Mouse (Mus musculus) intestine, embryonic 16.5 days (tissue): ENCODE measurements around the gene Espn. TPM values are rescaled to one million over a fixed set of nuclear protein-coding genes. Genes with fewer than 3 reads are reported as not detected.

Source experiments
- ATAC-seq: fragments of 200-750 bp; cut with Nextera tagmentation; 2 replicates; pipeline ENCODE4 v1.8.0; 2017; ENCODE audit warnings: moderate TSS enrichment, moderate library complexity
- H3K27ac ChIP-seq: fragments of 300-500 bp; sonication (generic); 2 replicates; pipeline ENCODE4 v1.5.1; 2014; ENCODE audit warnings: mild to moderate bottlenecking, low read length
- H3K27me3 ChIP-seq: fragments of 300-500 bp; sonication (generic); replicated peaks from 2 replicates; pipeline ENCODE4 v1.6.1; 2014; ENCODE audit warnings: low read length, control low read depth, mixed read lengths; ENCODE audit not compliant: control insufficient read depth, insufficient read depth
- H3K36me3 ChIP-seq: fragments of 300-500 bp; sonication (generic); 2 replicates; pipeline ENCODE4 v1.6.1; 2014; ENCODE audit warnings: low read length, control low read depth; ENCODE audit not compliant: control insufficient read depth, insufficient read depth
- H3K4me1 ChIP-seq: fragments of 300-500 bp; sonication (generic); 2 replicates; pipeline ENCODE4 v1.6.1; 2014; ENCODE audit warnings: low read length, control low read depth, mixed read lengths; ENCODE audit not compliant: control insufficient read depth, insufficient read depth
- H3K4me2 ChIP-seq: fragments of 300-500 bp; sonication (generic); 2 replicates; pipeline ENCODE4 v1.6.1; 2014; ENCODE audit warnings: low read depth, low read length, control low read depth
- H3K4me3 ChIP-seq: fragments of 300-500 bp; sonication (generic); 2 replicates; pipeline ENCODE4 v1.5.1; 2014; ENCODE audit warnings: mild to moderate bottlenecking, low read length
- H3K9ac ChIP-seq: fragments of 300-500 bp; sonication (generic); 2 replicates; pipeline ENCODE4 v1.6.1; 2014; ENCODE audit warnings: low read depth, low read length
- H3K9me3 ChIP-seq: fragments of 300-500 bp; sonication (generic); 2 replicates; pipeline ENCODE4 v1.6.1; 2016; ENCODE audit warnings: low read length, control low read depth; ENCODE audit not compliant: control insufficient read depth
- WGBS: fragments of 180-500 bp; shearing (Covaris S2); extraction: QIAGEN DNeasy Blood & Tissue Kit; methylation state at CpG from one replicate; pipeline ENCODE4 v1.1.7; 2014; 5-methylcytosine and 5-hydroxymethylcytosine counted together
- polyA plus RNA-seq: library from polyadenylated mRNA; unstranded; fragments of >200 nt; fragmentation: Nextera tagmentation; extraction: Ambion mirVana; gene quantifications from 2 replicates; pipeline ENCODE4 v1.2.1, GENCODE M21; 2015

The Espn gene
- polyA plus RNA-seq, 1 experiment from 2014 or later = 31.6 TPM

DNA sequence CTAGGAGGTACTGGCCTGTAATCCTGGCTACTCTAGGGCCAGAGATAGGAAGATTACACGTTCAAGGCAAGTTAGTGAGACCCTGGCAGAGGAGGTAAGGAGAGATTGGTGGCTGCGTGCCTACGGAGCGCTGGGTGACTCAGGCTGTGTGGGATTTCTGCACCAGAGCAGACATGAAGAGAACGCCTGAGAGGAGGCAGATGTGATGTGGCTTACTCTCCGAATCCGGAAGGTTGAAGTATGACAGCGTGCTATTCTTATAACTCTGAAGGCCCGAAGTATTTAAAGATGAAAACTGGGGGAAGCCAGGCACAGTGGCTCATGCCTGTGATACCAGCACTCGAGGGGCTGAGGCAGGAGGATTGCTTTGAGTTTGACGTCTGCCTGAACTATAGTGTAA lies 51.6 kb downstream of the Espn start:
- Histone ChIP-seq H3K9me3 (no peaks in the 10 kb centered on the region), H3K4me1 (peaks cover 5% of the 10 kb centered on the region; the same call in 1 of the 2 replicates), H3K27me3 (no peaks in the 10 kb centered on the region), H3K36me3 (no peaks in the 10 kb centered on the region), H3K4me2 (no peak overlapping the region), H3K4me3 (no peak overlapping the region), H3K27ac (0 out of 2 replicates have a peak overlapping the region, but pooled peaks have one; percentile 24), H3K9ac (no peak overlapping the region)
- 69% methylated on average over 11 of the region's 11 CpGs for WGBS
- no peak for ATAC-seq

DNA sequence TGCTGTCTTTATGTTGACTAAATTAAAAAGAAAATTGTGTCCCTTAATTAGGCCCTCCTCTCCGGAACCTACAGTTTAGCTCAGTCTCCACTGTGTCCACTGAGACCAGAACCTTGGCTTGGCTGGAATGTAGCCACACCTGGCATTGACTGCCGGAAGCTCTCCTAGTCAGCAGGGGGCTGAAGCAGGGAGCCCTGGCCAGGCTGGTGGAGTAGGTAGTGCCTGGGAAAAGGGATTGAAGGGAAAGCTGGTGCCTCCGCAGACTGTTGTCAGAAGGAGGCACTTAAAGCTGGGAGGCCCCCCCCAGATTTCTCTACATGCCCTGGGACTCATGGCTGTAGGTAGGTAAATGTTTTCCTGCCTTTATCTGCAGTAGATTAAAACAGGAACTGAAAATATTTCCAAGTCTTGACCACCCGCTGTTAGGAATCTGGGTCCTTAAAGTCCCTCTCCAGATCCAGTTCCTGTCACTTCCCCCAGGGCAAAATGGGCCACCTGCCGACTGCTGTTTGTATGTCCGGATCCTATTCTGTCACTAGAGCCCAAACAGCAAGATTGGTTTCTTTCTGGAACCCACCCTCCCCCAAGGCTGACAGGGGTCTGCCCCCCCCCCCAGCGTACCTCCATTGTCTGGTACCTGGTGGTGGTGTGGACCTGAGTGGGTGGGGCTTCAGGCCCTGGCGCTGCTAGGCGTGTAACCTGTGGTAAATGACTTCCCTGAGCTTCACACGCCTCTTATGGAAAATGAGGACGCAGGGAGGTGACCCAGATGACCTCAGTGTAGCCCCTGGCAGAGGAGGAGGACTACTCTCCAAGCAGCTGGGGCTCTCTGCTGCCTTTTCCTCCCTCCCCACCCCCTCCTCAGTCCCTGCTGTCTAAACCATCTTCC lies 54.0 kb downstream of the Espn start:
- ATAC-seq = peak; percentile 10; the same call in 1 of the 2 replicates
- Histone ChIP-seq H3K9ac (no peak overlapping the region), H3K4me2 (0 out of 2 replicates have a peak overlapping the region, but pooled peaks have one; percentile 0), H3K9me3 (no peaks in the 10 kb centered on the region), H3K36me3 (no peaks in the 10 kb centered on the region), H3K27ac (no peak overlapping the region), H3K4me3 (no peak overlapping the region), H3K27me3 (no peaks in the 10 kb centered on the region), H3K4me1 (0 out of 2 replicates have a peak, but pooled peaks cover 5% of the 10 kb centered on the region)
- 35% methylated on average over 11 of the region's 11 CpGs for WGBS

DNA sequence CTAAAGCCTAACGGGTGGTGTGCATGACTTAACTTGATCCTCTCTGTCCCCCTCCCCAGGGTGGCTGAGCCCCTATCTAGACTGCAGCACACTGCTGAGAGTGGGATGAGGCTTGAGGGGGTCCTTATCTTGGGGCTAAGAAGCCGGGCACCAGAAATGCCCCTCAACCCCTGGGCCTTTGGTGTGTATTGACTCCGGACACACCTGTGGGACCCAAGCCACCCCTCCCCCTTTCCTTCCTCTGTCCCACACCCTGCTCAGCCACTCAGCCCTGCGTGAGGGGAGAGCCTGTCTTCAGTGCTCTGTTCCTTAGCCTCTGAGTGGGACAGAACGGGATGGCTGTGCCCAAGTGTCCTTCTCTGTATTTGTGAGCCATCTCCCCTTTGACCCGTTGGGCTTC lies 55.2 kb downstream of the Espn start:
- Histone ChIP-seq H3K27ac (peak overlapping the region; percentile 38; the same call in 1 of the 2 replicates), H3K36me3 (no peaks in the 10 kb centered on the region), H3K4me1 (peaks cover 13% of the 10 kb centered on the region), H3K9me3 (no peaks in the 10 kb centered on the region), H3K27me3 (no peaks in the 10 kb centered on the region), H3K9ac (0 out of 2 replicates have a peak overlapping the region, but pooled peaks have one; percentile 31), H3K4me3 (peak overlapping the region; percentile 28), H3K4me2 (no peak overlapping the region)
- 54% methylated on average over 6 of the region's 6 CpGs for WGBS
- 0 out of 2 replicates have a peak, but pooled peaks have one; percentile 10 for ATAC-seq

DNA sequence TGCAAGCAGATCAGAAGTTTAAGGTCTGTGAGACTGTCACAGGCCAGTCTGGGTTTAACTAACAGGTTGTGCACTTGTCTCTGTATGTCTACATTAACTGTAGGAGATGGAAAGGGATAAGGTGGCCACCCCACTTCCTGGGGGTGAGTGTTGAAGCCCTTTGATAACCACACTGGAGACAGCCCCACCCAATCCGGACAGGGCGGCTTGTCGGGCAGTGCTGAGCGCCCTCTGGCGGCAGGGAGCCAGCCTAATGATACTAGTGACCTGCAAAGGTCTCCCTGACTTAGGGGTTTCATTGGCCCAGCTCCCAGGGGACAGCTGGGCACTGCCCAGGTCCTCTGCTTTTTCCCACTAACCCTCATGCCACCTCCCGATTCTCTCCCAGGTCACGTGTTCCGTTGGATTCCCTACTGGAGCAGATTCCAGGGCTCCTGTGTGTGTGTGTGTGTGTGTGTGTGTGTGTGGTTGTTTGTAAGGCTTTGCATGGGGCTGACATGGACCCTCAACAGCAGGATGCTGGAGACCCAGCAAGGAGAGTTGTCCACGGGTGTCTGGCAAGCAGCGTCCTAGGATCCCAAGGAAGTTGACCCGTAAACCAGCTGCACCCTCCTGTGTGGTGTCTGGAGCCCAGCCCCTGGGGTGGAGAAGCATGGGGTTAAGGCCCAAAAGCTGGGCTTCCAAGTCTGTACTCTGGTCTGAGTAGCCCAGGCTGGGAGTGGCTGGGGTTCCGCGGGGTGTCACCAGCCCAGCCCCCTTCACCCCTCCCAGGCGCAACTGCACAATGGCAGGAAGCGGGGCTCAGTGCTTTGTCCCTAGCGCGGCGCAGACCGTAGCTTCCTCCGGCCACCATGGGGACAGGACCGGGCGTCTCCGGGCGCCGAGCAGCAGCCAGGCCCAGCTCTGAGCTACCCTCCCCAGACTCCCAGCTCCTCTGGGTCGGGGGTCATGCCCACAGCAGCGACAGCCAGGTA lies 55.9 kb downstream of the Espn start:
- no peaks in the 10 kb centered on the region for H3K9me3 ChIP-seq
- peak overlapping the region; percentile 38; the same call in 1 of the 2 replicates for H3K27ac ChIP-seq
- H3K4me1 ChIP-seq = peaks cover 13% of the 10 kb centered on the region
- peak overlapping the region; percentile 31; the same call in 1 of the 2 replicates for H3K9ac ChIP-seq
- H3K27me3 ChIP-seq = no peaks in the 10 kb centered on the region
- H3K36me3 ChIP-seq = no peaks in the 10 kb centered on the region
- WGBS = 32% methylated on average over 27 of the region's 27 CpGs
- ATAC-seq = peak; percentile 57
- peak overlapping the region; percentile 28 for H3K4me3 ChIP-seq
- H3K4me2 ChIP-seq = no peak overlapping the region

GRCm38 (mm10) chr4:152094233-152094632 lies 57.9 kb downstream of the Espn start:
- Histone ChIP-seq H3K9me3 (no peaks in the 10 kb centered on the region), H3K4me1 (peaks cover 13% of the 10 kb centered on the region), H3K36me3 (no peaks in the 10 kb centered on the region), H3K9ac (no peak overlapping the region), H3K4me3 (no peak overlapping the region), H3K27ac (no peak overlapping the region), H3K4me2 (no peak overlapping the region), H3K27me3 (no peaks in the 10 kb centered on the region)
- no peak for ATAC-seq
- WGBS = 90% methylated on average over 12 of the region's 12 CpGs

DNA sequence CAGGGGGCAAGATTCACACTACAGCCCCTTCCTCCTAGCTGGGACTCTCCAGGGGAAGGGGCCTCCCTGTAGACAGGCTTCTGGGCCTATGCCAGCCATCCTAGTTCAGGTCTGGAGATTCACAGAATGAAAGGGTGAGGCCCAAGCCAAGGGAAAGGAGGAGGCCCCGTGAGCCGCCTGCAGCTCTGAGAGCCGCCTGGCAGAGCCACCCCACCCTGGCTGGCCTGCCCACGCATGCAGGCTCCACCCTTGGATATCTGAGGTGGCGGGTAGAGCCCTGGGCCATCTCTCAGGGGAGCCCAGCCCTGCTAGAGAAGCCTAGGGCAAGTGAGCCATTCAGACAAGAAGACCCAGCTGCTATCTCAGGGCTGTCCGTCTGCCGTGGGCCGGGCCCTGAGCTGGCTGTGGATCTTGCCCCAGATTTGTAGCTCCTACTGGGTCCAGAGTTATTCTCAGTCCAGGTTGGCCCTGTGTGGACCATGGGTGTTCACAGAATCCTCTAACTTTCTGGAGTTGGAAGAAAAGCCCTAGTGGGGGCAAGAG lies 59.3 kb downstream of the Espn start:
- no peaks in the 10 kb centered on the region for H3K27me3 ChIP-seq
- H3K9ac ChIP-seq = peak overlapping the region; percentile 1; the same call in 1 of the 2 replicates
- no peak overlapping the region for H3K4me2 ChIP-seq
- H3K36me3 ChIP-seq = no peaks in the 10 kb centered on the region
- H3K4me1 ChIP-seq = peaks cover 24% of the 10 kb centered on the region
- peak; percentile 72 for ATAC-seq
- WGBS = 57% methylated on average over 8 of the region's 8 CpGs
- no peaks in the 10 kb centered on the region for H3K9me3 ChIP-seq
- no peak overlapping the region for H3K27ac ChIP-seq
- no peak overlapping the region for H3K4me3 ChIP-seq

GRCm38 (mm10) chr4:152090191-152090590 lies 62.0 kb downstream of the Espn start:
- Histone ChIP-seq H3K9ac (no peak overlapping the region), H3K4me3 (no peak overlapping the region), H3K27me3 (no peaks in the 10 kb centered on the region), H3K9me3 (no peaks in the 10 kb centered on the region), H3K36me3 (no peaks in the 10 kb centered on the region), H3K4me1 (peaks cover 25% of the 10 kb centered on the region), H3K4me2 (no peak overlapping the region), H3K27ac (no peak overlapping the region)
- ATAC-seq = no peak
- 75% methylated on average over 9 of the region's 9 CpGs for WGBS

DNA sequence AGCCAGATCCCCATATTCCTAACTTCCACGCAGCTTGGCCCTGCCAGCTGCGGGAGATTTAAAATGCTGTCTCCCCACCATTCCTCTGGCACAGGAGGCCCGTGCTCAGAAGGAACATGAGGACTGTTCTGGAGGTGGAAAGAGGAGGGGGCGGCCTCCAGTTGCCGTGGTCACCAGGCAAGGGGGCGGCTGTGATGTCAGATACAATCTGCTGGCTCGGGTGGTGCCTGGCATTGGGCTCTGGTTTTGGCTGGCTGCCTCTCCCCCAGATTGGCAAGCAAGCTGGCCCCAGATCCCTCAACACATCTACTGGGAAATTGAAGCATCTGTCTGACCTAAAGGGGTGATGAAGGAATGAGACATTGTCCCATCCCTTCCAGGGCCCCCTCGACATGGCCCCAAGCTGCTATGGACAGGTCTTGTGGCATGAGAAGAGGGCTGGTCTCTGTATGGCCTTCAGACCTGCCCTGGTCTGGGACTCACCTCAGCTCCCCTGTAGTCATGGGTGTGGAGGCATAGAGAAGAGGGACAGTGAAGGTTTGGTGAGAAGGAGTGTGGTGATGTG lies 63.5 kb downstream of the Espn start:
- no peaks in the 10 kb centered on the region for H3K27me3 ChIP-seq
- H3K9me3 ChIP-seq = no peaks in the 10 kb centered on the region
- H3K4me1 ChIP-seq = peaks cover 25% of the 10 kb centered on the region
- no peak overlapping the region; the same call in 1 of the 2 replicates for H3K9ac ChIP-seq
- no peak for ATAC-seq
- H3K4me2 ChIP-seq = peak overlapping the region; percentile 84
- no peaks in the 10 kb centered on the region for H3K36me3 ChIP-seq
- no peak overlapping the region for H3K4me3 ChIP-seq
- H3K27ac ChIP-seq = no peak overlapping the region
- WGBS = 56% methylated on average over 8 of the region's 8 CpGs
